Mouse (Mus musculus) liver, embryonic 11.5 days (tissue): ENCODE measurements around the gene Zfp1. TPM values are rescaled to one million over a fixed set of nuclear protein-coding genes. Genes with fewer than 3 reads are reported as not detected.

Experiments
- ATAC-seq: fragments of 200-750 bp; cut with Nextera tagmentation; replicated peaks from 2 replicates; pipeline ENCODE4 v1.8.0; 2017; ENCODE audit warnings: moderate number of reproducible peaks, mild to moderate bottlenecking, moderate TSS enrichment, moderate library complexity; ENCODE audit not compliant: low FRiP score
- DNase-seq: peaks from one replicate; pipeline ENCODE4 v3.0.0-alpha.2; 2017; ENCODE audit warnings: low spot score
- H3K27ac ChIP-seq: fragments of 300-500 bp; sonication (generic); 2 replicates; pipeline ENCODE4 v1.5.1; 2014; ENCODE audit warnings: mild to moderate bottlenecking, low read depth, low read length, control low read depth
- H3K27me3 ChIP-seq: fragments of 300-500 bp; sonication (generic); replicated peaks from 2 replicates; pipeline ENCODE4 v1.6.1; 2014; ENCODE audit warnings: low read length, mixed read lengths; ENCODE audit not compliant: control insufficient read depth, insufficient read depth
- H3K36me3 ChIP-seq: fragments of 300-500 bp; sonication (generic); 2 replicates; pipeline ENCODE4 v1.6.1; 2014; ENCODE audit warnings: mild to moderate bottlenecking, low read length, moderate library complexity, mixed read lengths; ENCODE audit not compliant: control insufficient read depth, insufficient read depth
- H3K4me1 ChIP-seq: fragments of 300-500 bp; sonication (generic); replicated peaks from 2 replicates; pipeline ENCODE4 v1.6.1; 2014; ENCODE audit warnings: low read length, mixed read lengths; ENCODE audit not compliant: control insufficient read depth, insufficient read depth
- H3K4me2 ChIP-seq: fragments of 300-500 bp; sonication (generic); 2 replicates; pipeline ENCODE4 v1.6.1; 2014; ENCODE audit warnings: mild to moderate bottlenecking, control low read depth, moderate library complexity
- H3K4me3 ChIP-seq: fragments of 300-500 bp; sonication (generic); 2 replicates; pipeline ENCODE4 v1.5.1; 2014; ENCODE audit warnings: low read depth, low read length, control low read depth
- H3K9ac ChIP-seq: fragments of 300-500 bp; sonication (generic); 2 replicates; pipeline ENCODE4 v1.6.1; 2014; ENCODE audit warnings: low read depth, low read length, control low read depth
- H3K9me3 ChIP-seq: fragments of 300-500 bp; sonication (generic); 2 replicates; pipeline ENCODE4 v1.6.1; 2016; ENCODE audit warnings: low read length, inconsistent platforms, mixed read lengths; ENCODE audit not compliant: control insufficient read depth
- WGBS: fragments of 180-500 bp; shearing (Covaris S2); extraction: QIAGEN DNeasy Blood & Tissue Kit; methylation state at CpG from one replicate; pipeline ENCODE4 v1.1.7; 2014; 5-methylcytosine and 5-hydroxymethylcytosine counted together
- polyA plus RNA-seq: library from polyadenylated mRNA; unstranded; fragments of >200 nt; fragmentation: Nextera tagmentation; extraction: Ambion mirVana; gene quantifications from 2 replicates; pipeline ENCODE4 v1.2.1, GENCODE M21; 2014

Gene Zfp1
- polyA plus RNA-seq, 1 experiment from 2014 or later: 14.2 TPM

DNA sequence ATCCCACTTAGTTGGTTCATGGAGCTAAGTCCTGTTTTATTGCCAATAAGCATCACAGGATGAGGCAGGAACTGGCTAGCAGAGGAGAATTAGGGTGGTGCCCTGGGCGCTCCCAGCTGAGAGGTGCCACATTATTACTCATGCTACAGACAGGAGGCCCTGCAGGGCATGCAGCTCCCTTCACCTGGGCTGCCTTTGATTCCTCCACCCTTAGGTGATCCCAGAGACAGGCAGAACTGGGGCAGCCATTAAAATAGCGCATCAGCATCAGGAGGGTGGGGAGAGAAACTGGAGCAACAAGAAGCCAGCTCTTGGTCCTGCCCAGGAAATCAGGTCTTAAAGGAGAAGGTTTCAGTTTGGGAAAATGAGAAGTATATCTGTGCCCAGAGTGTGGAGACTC is 38.2 kb upstream of the Zfp1 start:
- no peaks in the 10 kb centered on the region; the same call in 1 of the 2 replicates for H3K4me1 ChIP-seq
- DNase-seq (no peak), ATAC-seq (no peak)
- no peaks in the 10 kb centered on the region for H3K27me3 ChIP-seq
- H3K9me3 ChIP-seq: no peaks in the 10 kb centered on the region
- no peak overlapping the region for H3K27ac ChIP-seq
- H3K9ac ChIP-seq: no peak overlapping the region
- H3K4me2 ChIP-seq: no peak overlapping the region
- WGBS: 96% methylated on average over 2 of the region's 2 CpGs
- H3K36me3 ChIP-seq: no peaks in the 10 kb centered on the region
- H3K4me3 ChIP-seq: no peak overlapping the region

DNA sequence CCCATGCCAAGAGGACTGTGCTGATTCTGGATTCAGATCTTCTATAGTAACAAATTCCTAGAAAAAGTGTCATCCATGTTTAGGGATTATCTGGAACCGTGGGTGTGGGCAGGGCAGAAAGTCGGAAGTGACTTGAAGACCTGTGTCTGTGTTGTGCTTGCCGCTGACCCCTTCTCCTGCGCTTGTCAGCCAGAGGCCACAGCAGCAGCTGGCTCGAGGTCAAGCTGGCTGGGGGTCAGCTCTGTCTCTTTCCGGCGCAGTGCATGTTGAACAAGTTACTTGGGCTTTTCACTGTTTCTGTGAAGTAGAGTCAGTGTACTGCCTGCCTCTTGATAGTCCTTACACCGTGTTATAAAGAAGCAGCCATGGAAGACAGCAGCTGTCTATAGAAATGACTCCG is 36.2 kb upstream of the Zfp1 start:
- H3K9ac ChIP-seq: no peak overlapping the region
- H3K36me3 ChIP-seq: no peaks in the 10 kb centered on the region; the same call in 1 of the 2 replicates
- no peaks in the 10 kb centered on the region for H3K4me1 ChIP-seq
- H3K27ac ChIP-seq: no peak overlapping the region
- H3K4me3 ChIP-seq: no peak overlapping the region
- WGBS: 90% methylated on average over 9 of the region's 9 CpGs
- H3K4me2 ChIP-seq: no peak overlapping the region
- H3K27me3 ChIP-seq: no peaks in the 10 kb centered on the region
- DNase-seq (no peak), ATAC-seq (no peak)
- no peaks in the 10 kb centered on the region for H3K9me3 ChIP-seq

- H3K4me3 ChIP-seq: no peak overlapping the region
- no peak overlapping the region for H3K9ac ChIP-seq
- 88% methylated on average over 7 of the region's 7 CpGs for WGBS
- H3K36me3 ChIP-seq: no peaks in the 10 kb centered on the region; the same call in 1 of the 2 replicates
- no peaks in the 10 kb centered on the region for H3K27me3 ChIP-seq
- no peak overlapping the region for H3K4me2 ChIP-seq
- DNase-seq (no peak), ATAC-seq (no peak)
- H3K9me3 ChIP-seq: no peaks in the 10 kb centered on the region
- H3K4me1 ChIP-seq: no peaks in the 10 kb centered on the region
- no peak overlapping the region for H3K27ac ChIP-seq
Measured at GRCm38 (mm10) chr8:111607414-111607813, 35.8 kb upstream of the Zfp1 start.

GRCm38 (mm10) chr8:111613181-111613580 is 30.0 kb upstream of the Zfp1 start:
- Histone ChIP-seq H3K36me3 (no peaks in the 10 kb centered on the region; the same call in 1 of the 2 replicates), H3K9ac (no peak overlapping the region), H3K9me3 (no peaks in the 10 kb centered on the region), H3K4me3 (no peak overlapping the region), H3K4me1 (no peaks in the 10 kb centered on the region), H3K27me3 (no peaks in the 10 kb centered on the region), H3K27ac (no peak overlapping the region), H3K4me2 (no peak overlapping the region)
- DNase-seq (no peak), ATAC-seq (no peak)
- 78% methylated on average over 5 of the region's 5 CpGs for WGBS

- 84% methylated on average over 6 of the region's 6 CpGs for WGBS
- H3K27ac ChIP-seq: no peak overlapping the region
- H3K36me3 ChIP-seq: no peaks in the 10 kb centered on the region; the same call in 1 of the 2 replicates
- no peak overlapping the region for H3K4me2 ChIP-seq
- no peak overlapping the region for H3K4me3 ChIP-seq
- H3K27me3 ChIP-seq: no peaks in the 10 kb centered on the region
- no peak overlapping the region for H3K9ac ChIP-seq
- H3K9me3 ChIP-seq: no peaks in the 10 kb centered on the region
- no peak for DNase-seq
- no peaks in the 10 kb centered on the region for H3K4me1 ChIP-seq
- ATAC-seq: no peak
Measured at GRCm38 (mm10) chr8:111614786-111615701, 28.2 kb upstream of the Zfp1 start.

- no peaks in the 10 kb centered on the region for H3K27me3 ChIP-seq
- no peak for DNase-seq
- peaks cover 5% of the 10 kb centered on the region; the same call in 1 of the 2 replicates for H3K36me3 ChIP-seq
Measured at GRCm38 (mm10) chr8:111617812-111618211, 25.4 kb upstream of the Zfp1 start.

GRCm38 (mm10) chr8:111618273-111618672 is 24.9 kb upstream of the Zfp1 start:
- Histone ChIP-seq H3K9me3 (no peaks in the 10 kb centered on the region), H3K36me3 (peaks cover 5% of the 10 kb centered on the region; the same call in 1 of the 2 replicates), H3K9ac (no peak overlapping the region), H3K4me2 (no peak overlapping the region), H3K27ac (no peak overlapping the region), H3K4me3 (no peak overlapping the region), H3K27me3 (no peaks in the 10 kb centered on the region), H3K4me1 (no peaks in the 10 kb centered on the region)
- DNase-seq: no peak
- WGBS: 92% methylated on average over 4 of the region's 4 CpGs
- no peak for ATAC-seq

More at GRCm38 (mm10) chr8:111617812-111618211, 25.4 kb upstream of the Zfp1 start:
- no peak for ATAC-seq
- H3K4me2 ChIP-seq: no peak overlapping the region
- no peaks in the 10 kb centered on the region for H3K4me1 ChIP-seq
- no peak overlapping the region for H3K9ac ChIP-seq
- 66% methylated on average over 6 of the region's 6 CpGs for WGBS
- H3K4me3 ChIP-seq: no peak overlapping the region
- H3K9me3 ChIP-seq: no peaks in the 10 kb centered on the region
- no peak overlapping the region for H3K27ac ChIP-seq

DNA sequence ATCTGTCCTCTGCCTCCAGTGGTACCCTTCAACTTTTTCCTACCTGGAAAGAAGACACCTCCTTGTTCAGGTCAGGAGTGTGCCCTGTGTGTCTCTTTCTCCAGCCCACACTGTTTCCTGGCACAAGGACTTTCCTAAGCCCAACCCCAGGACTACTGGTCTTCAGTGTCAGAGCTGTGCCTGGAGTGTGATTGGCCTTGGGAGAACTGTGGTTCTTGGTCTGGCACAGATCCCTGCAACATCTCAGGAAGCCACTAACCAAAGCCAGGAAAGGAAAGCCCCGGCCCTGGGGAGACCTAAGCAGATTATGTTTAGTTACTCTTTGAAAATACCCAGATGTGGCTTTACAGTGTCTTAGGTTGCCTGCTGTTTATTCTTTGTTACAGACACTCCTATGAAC is 23.3 kb upstream of the Zfp1 start:
- Histone ChIP-seq H3K27ac (no peak overlapping the region), H3K4me2 (no peak overlapping the region), H3K4me1 (no peaks in the 10 kb centered on the region), H3K4me3 (no peak overlapping the region), H3K27me3 (no peaks in the 10 kb centered on the region), H3K36me3 (peaks cover 5% of the 10 kb centered on the region; the same call in 1 of the 2 replicates), H3K9ac (no peak overlapping the region), H3K9me3 (no peaks in the 10 kb centered on the region)
- WGBS: 63% methylated on average over 1 of the region's 1 CpGs
- ATAC-seq: no peak
- no peak for DNase-seq

GRCm38 (mm10) chr8:111622104-111622503 is 21.1 kb upstream of the Zfp1 start:
- WGBS: 84% methylated on average over 3 of the region's 3 CpGs
- DNase-seq: no peak
- H3K4me3 ChIP-seq: no peak overlapping the region
- no peaks in the 10 kb centered on the region for H3K4me1 ChIP-seq
- no peak for ATAC-seq
- no peaks in the 10 kb centered on the region for H3K9me3 ChIP-seq
- no peak overlapping the region for H3K4me2 ChIP-seq
- no peaks in the 10 kb centered on the region for H3K27me3 ChIP-seq
- H3K36me3 ChIP-seq: peaks cover 5% of the 10 kb centered on the region; the same call in 1 of the 2 replicates
- no peak overlapping the region for H3K9ac ChIP-seq
- no peak overlapping the region for H3K27ac ChIP-seq
